Comparison of ENCODE assay signal across 9 mouse cellular contexts in the genomic region with DNA sequence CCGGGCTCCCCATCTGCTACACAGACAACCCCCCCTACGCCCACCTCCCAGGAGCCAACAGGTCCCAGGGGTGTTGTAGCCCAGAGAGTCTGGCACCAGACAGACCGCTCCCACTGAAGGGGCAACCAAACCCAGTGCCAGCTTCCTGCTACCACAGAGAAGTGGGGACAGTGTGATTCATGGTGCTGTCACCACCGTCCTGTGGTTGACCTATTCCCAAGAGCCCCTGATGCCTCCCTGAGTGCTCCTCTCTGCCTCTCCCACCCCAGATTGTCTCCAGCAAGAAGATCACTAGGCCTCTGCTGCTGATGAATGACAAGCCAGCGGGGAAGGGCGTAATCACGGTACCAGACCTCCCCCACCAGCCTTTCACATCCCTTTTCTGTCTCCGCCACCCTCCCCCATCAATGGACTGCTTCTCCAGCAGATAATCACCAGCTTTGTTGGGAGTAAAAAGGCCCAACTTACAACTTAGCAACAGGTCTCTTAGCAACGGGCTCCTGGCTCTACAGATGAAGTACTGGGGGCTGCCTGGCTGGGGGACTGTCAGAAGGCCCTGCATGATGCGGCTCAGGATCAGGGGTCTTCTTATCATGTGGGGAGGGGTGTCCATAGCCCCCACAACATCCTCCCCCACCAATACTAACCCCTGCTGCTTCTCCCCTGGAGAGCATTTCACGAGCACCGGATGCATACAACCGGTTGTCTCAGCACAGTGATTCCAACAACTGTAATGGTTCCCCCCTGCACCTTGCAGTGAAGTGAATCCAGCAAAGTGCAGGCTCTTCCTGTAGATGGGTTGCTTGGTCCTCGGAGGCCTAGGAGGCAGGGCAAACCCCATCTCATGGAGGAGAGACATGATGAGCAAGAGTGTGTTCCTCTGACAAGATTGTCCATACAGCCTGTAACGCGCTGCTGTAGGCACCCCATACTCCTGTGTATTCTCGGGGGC. TPM values are rescaled to one million over a fixed set of nuclear protein-coding genes. Genes with fewer than 3 reads are reported as not detected.
DNase-seq lines count a peak whose midpoint lies in the region; ATAC-seq and TF ChIP-seq lines count a peak whose summit lies in the region.
"Had no signal": no experiment of that assay in that cellular context is flagged by ENCODE, and none has a peak within 500 bp of the region (broad histone marks: within the 10 kb centered on the region; RNA-seq: fewer than 3 reads in every experiment).

No protein-coding gene starts in this region.

- 63% methylated on average over 17 of the region's 17 CpGs for WGBS in kidney, postnatal 0 days
- WGBS in forebrain, embryonic 15.5 days = 23% methylated on average over 17 of the region's 17 CpGs

- TF ChIP-seq CTCF in kidney, postnatal 0 days (IDR thresholded peaks at IDR 0.05; ENCODE audit: low read depth) = no peak

- no peaks in the 10 kb centered on the region for H3K9me3 ChIP-seq in kidney, postnatal 0 days (replicated peaks; ENCODE audit: low read length)
- no peaks in the 10 kb centered on the region for H3K9me3 ChIP-seq in forebrain, embryonic 15.5 days

- DNase-seq in kidney, postnatal 0 days (ENCODE audit: low spot score) = no peak
- DNase-seq in kidney, adult 18-20 months = no peak
- DNase-seq in layer of hippocampus, postnatal 36 days = peak; percentile 70 to 77
- peak; percentile 54 for DNase-seq in neural tube, embryonic 10.5 days (ENCODE audit: extremely low spot score, low spot score)
- no peak for DNase-seq in adrenal gland, adult (ENCODE audit: inconsistent age in 2 of 2, low spot score in 1 of 2)
- no peak for DNase-seq in urinary bladder, postnatal 4 days (ENCODE audit: low spot score in 2 of 2)
- DNase-seq in thymus, postnatal 25 days = no peak

- no peaks in the 10 kb centered on the region for H3K27me3 ChIP-seq in kidney, postnatal 0 days (ENCODE audit: insufficient read depth, low read length)
- no peaks in the 10 kb centered on the region for H3K27me3 ChIP-seq in forebrain, embryonic 15.5 days

- H3K4me2 ChIP-seq in kidney, postnatal 0 days (ENCODE audit: low read length) = no peak overlapping the region
- H3K4me2 ChIP-seq in forebrain, embryonic 15.5 days (replicated peaks) = no peak overlapping the region

- no peaks in the 10 kb centered on the region; the same call in 1 of the 2 replicates for H3K4me1 ChIP-seq in kidney, postnatal 0 days (replicated peaks; ENCODE audit: insufficient read depth, low read length)
- H3K4me1 ChIP-seq in forebrain, embryonic 15.5 days = peaks cover 28% of the 10 kb centered on the region

- no peaks in the 10 kb centered on the region for H3K36me3 ChIP-seq in kidney, postnatal 0 days (ENCODE audit: insufficient read depth, low read length)
- no peaks in the 10 kb centered on the region for H3K36me3 ChIP-seq in forebrain, embryonic 15.5 days

- ATAC-seq in kidney, postnatal 0 days (replicated peaks; ENCODE audit: low FRiP score, low read depth) = 0 out of 2 replicates have a peak, but pooled peaks have one; percentile 23
- ATAC-seq in forebrain, embryonic 15.5 days (replicated peaks) = peak; percentile 82

- no peak overlapping the region for H3K27ac ChIP-seq in kidney, postnatal 0 days
- H3K27ac ChIP-seq in forebrain, embryonic 15.5 days (replicated peaks) = peak overlapping the region; percentile 73

- H3K4me3 ChIP-seq in kidney, postnatal 0 days (replicated peaks; ENCODE audit: low read depth, low read length) = no peak overlapping the region
- H3K4me3 ChIP-seq in forebrain, embryonic 15.5 days = no peak overlapping the region
- H3K4me3 ChIP-seq: erythroblast, embryonic 14.5 days had no signal

- no peak overlapping the region for H3K9ac ChIP-seq in kidney, postnatal 0 days (ENCODE audit: low read depth, low read length)
- H3K9ac ChIP-seq in forebrain, embryonic 15.5 days (replicated peaks) = 0 out of 2 replicates have a peak overlapping the region, but pooled peaks have one; percentile 8

RNA-seq across cellular contexts. Expression of gene Cpne2, which starts 19.0 kb away (rescaled TPM):
- polyA plus RNA-seq in kidney, postnatal 0 days (2015; fragmentation: Nextera tagmentation; extraction: Ambion mirVana) = 11.4 and 12.9 TPM in 2 replicates
- 22.4 and 24.8 TPM in 2 replicates for polyA plus RNA-seq in forebrain, embryonic 15.5 days (2015; fragmentation: Nextera tagmentation; extraction: Ambion mirVana)
- total RNA-seq in layer of hippocampus, postnatal 36 days (2021) = 10 to 100 TPM; 37.8 to 44.4 TPM

RNA-seq across cellular contexts. Expression of gene Rspry1, which starts 50.0 kb away (rescaled TPM):
- polyA plus RNA-seq in kidney, postnatal 0 days (2015; fragmentation: Nextera tagmentation; extraction: Ambion mirVana) = 31.0 and 33.1 TPM in 2 replicates
- 50.1 and 52.0 TPM in 2 replicates for polyA plus RNA-seq in forebrain, embryonic 15.5 days (2015; fragmentation: Nextera tagmentation; extraction: Ambion mirVana)
- 10 to 100 TPM; 26.1 to 27.0 TPM for total RNA-seq in layer of hippocampus, postnatal 36 days (2021)

RNA-seq across cellular contexts. Expression of gene Fam192a, which starts 50.0 kb away (rescaled TPM):
- 64.1 and 72.0 TPM in 2 replicates for polyA plus RNA-seq in kidney, postnatal 0 days (2015; fragmentation: Nextera tagmentation; extraction: Ambion mirVana)
- 97.5 and 103 TPM in 2 replicates for polyA plus RNA-seq in forebrain, embryonic 15.5 days (2015; fragmentation: Nextera tagmentation; extraction: Ambion mirVana)
- 10 to 100 TPM; 37.5 to 43.0 TPM for total RNA-seq in layer of hippocampus, postnatal 36 days (2021)

Comparison
In these comparisons a context has a peak if more than half of its experiments do, and no peak if none do; other contexts are left out.
1. DNase-seq: peak in layer of hippocampus, postnatal 36 days (2 of 2) and neural tube, embryonic 10.5 days (single experiment); none in kidney, postnatal 0 days (single experiment), kidney, adult 18-20 months (single experiment), adrenal gland, adult (0 of 2), urinary bladder, postnatal 4 days (0 of 2) and thymus, postnatal 25 days (single experiment).